Comparison of ENCODE assay signal across 11 mouse cellular contexts in genomic region chr13:47688131-47688530, GRCm38 (mm10).
"Had no signal": no experiment of that assay in that cellular context is flagged by ENCODE, and none has a peak within 500 bp of the region (broad histone marks: within the 10 kb centered on the region; RNA-seq: fewer than 3 reads in every experiment).

No protein-coding gene starts in this region.

- DNase-seq: kidney, adult 8-10 months; kidney, postnatal 10 days; kidney, postnatal 36 days; layer of hippocampus, postnatal 36 days; liver; lung, adult 18-20 months; lung, postnatal 10 days; lung, postnatal 36 days; right cerebral cortex, postnatal 25 days; spleen, adult 18-20 months; thymus, postnatal 25 days had no signal
